In the genomic region with DNA sequence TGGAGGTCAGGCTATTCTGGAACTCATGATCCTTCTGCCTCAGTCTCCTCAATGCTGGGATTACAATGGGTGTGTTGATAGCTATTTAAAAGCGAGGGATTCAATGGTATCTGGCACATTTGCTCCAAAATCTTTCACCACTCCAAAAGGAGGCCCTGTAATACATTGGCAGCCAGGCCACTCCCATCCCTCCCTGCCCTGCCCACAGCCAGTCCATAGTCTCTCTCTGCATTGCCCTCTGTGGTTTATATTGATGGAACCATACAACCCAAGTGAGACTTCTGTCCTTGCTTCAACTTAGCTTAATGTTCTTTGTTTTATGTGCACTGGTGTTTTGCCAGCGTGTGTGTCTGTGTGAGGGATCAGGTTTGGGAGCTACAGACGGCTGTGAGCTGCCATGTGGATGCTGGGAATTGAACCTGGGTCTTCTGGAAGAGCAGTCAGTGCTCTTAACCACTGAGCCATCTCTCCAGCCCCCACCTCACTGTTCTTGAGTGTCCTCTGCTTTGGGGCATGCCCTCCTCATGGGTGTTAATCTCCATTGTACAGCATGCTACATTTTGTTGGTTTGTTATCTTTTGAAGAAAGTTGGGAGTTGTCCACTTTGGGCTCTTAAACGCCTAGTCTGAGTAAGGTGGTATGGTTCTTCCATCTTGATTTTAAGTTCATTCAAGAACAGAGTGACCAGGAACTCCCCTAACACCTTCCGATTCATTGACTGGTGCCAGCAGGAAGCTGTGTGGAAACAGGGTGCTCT, we compare ENCODE assay signal across 24 mouse cellular contexts. TPM values are rescaled to one million over a fixed set of nuclear protein-coding genes. Genes with fewer than 3 reads are reported as not detected.
DNase-seq lines count a peak whose midpoint lies in the region; ATAC-seq and TF ChIP-seq lines count a peak whose summit lies in the region.
"Had no signal": no experiment of that assay in that cellular context is flagged by ENCODE, and none has a peak within 500 bp of the region (broad histone marks: within the 10 kb centered on the region; RNA-seq: fewer than 3 reads in every experiment).

No protein-coding gene starts in this region.

- H3K4me1 ChIP-seq in heart, embryonic 11.5 days (ENCODE audit: control insufficient read depth, insufficient read depth, low read length), result 0 out of 2 replicates have a peak, but pooled peaks cover 2% of the 10 kb centered on the region
- peaks cover 21 to 55% of the 10 kb centered on the region in 2 experiments for H3K4me1 ChIP-seq in liver, embryonic 14.5 days (replicated peaks; ENCODE audit: control insufficient read depth in 2 of 2, insufficient read depth in 2 of 2, low read length in 1 of 2)
- H3K4me1 ChIP-seq: forebrain, embryonic 12.5 days; hindbrain, embryonic 13.5 days had no signal

- no peak overlapping the region for H3K27ac ChIP-seq in heart, embryonic 11.5 days (ENCODE audit: low read depth, low read length)
- H3K27ac ChIP-seq in liver, embryonic 14.5 days, result peak overlapping the region; percentile 47
- H3K27ac ChIP-seq: embryonic facial prominence, embryonic 10.5 days; forebrain, embryonic 12.5 days; heart, adult 2 months; hindbrain, embryonic 13.5 days; hindbrain, postnatal 0 days had no signal

- H3K4me3 ChIP-seq in heart, embryonic 11.5 days (ENCODE audit: low read depth, low read length), result no peak overlapping the region
- peak overlapping the region; percentile 15 to 37 for H3K4me3 ChIP-seq in liver, embryonic 14.5 days (ENCODE audit: insufficient read depth in 1 of 2, low read depth in 2 of 2, low read length in 2 of 2)
- H3K4me3 ChIP-seq: embryonic facial prominence, embryonic 10.5 days; forebrain, embryonic 12.5 days; heart, adult 2 months; hindbrain, embryonic 13.5 days had no signal

- intact Hi-C loops in heart, postnatal 36 days (cut with DNase I), result no loop called here

- H3K9me3 ChIP-seq in heart, embryonic 11.5 days (replicated peaks; ENCODE audit: control insufficient read depth, low read length), result no peaks in the 10 kb centered on the region
- H3K9me3 ChIP-seq in liver, embryonic 14.5 days (ENCODE audit: control insufficient read depth, low read length), result no peaks in the 10 kb centered on the region
- H3K9me3 ChIP-seq: embryonic facial prominence, embryonic 10.5 days; forebrain, embryonic 12.5 days; hindbrain, embryonic 13.5 days had no signal

- no peaks in the 10 kb centered on the region for H3K36me3 ChIP-seq in heart, embryonic 11.5 days (ENCODE audit: control insufficient read depth, insufficient read depth, low read length)
- no peaks in the 10 kb centered on the region; the same call in 1 of the 2 replicates for H3K36me3 ChIP-seq in liver, embryonic 14.5 days (replicated peaks; ENCODE audit: control insufficient read depth, insufficient read depth, low read depth)
- H3K36me3 ChIP-seq: embryonic facial prominence, embryonic 10.5 days; forebrain, embryonic 12.5 days; hindbrain, embryonic 13.5 days had no signal

- 75% methylated on average over 5 of the region's 5 CpGs for WGBS in heart, embryonic 11.5 days (ENCODE audit: insufficient replicate concordance)
- 45% methylated on average over 5 of the region's 5 CpGs for WGBS in liver, embryonic 14.5 days (ENCODE audit: insufficient replicate concordance)

- no peak for TF ChIP-seq CTCF in liver, embryonic 14.5 days (IDR thresholded peaks at IDR 0.05; ENCODE audit: low read depth)

- no peak for ATAC-seq in heart, embryonic 11.5 days (replicated peaks; ENCODE audit: insufficient number of reproducible peaks, low FRiP score, low TSS enrichment)
- ATAC-seq in liver, embryonic 14.5 days (ENCODE audit: insufficient read depth), result peak; percentile 47
- peak; percentile 55; the same call in 1 of the 2 replicates for ATAC-seq in megakaryocyte-erythroid progenitor cell, adult 5-6 weeks (replicated peaks; ENCODE audit: low FRiP score, low TSS enrichment, poor library complexity, severe bottlenecking)
- ATAC-seq: activated CD4-positive, CD25-positive, alpha-beta regulatory T cell, adult 4 months; forebrain, embryonic 16.5 days; hindbrain, postnatal 0 days; Patski had no signal

- peak; percentile 38 for TF ChIP-seq EP300 in liver, embryonic 14.5 days (IDR thresholded peaks at IDR 0.05; ENCODE audit: low read depth)

- H3K27me3 ChIP-seq in heart, embryonic 11.5 days (ENCODE audit: control insufficient read depth, insufficient read depth, low read length), result 0 out of 2 replicates have a peak, but pooled peaks cover 2% of the 10 kb centered on the region
- H3K27me3 ChIP-seq in liver, embryonic 14.5 days (ENCODE audit: control insufficient read depth, insufficient read depth, low read length), result no peaks in the 10 kb centered on the region
- H3K27me3 ChIP-seq: forebrain, embryonic 12.5 days; Patski had no signal

- no peak for DNase-seq in heart, postnatal 36 days
- DNase-seq in liver, result peak; percentile 62
- no peak for DNase-seq in liver, embryonic 14.5 days (ENCODE audit: low read depth in 3 of 3, low spot score in 3 of 3)
- no peak for DNase-seq in right cerebral cortex, adult 2 months (ENCODE audit: low spot score in 2 of 2)
- DNase-seq in cerebellum, postnatal 36 days, result no peak
- DNase-seq in layer of hippocampus, adult 9-11 months, result no peak
- DNase-seq: adrenal gland, postnatal 14 days; cerebellum, adult 18-20 months; cerebellum, adult 9-11 months; gastrocnemius, postnatal 14 days; heart, adult 2 months; heart, postnatal 10 days had no signal

- no peak overlapping the region for H3K9ac ChIP-seq in heart, embryonic 11.5 days (ENCODE audit: low read depth, low read length)
- peak overlapping the region; percentile 37 for H3K9ac ChIP-seq in liver, embryonic 14.5 days (replicated peaks)
- H3K9ac ChIP-seq: forebrain, embryonic 12.5 days; hindbrain, embryonic 13.5 days had no signal

- H3K4me2 ChIP-seq in heart, embryonic 11.5 days, result peak overlapping the region; percentile 14; the same call in 1 of the 2 replicates
- peak overlapping the region; percentile 68 for H3K4me2 ChIP-seq in liver, embryonic 14.5 days (ENCODE audit: low read depth)
- H3K4me2 ChIP-seq: forebrain, embryonic 12.5 days; hindbrain, embryonic 13.5 days had no signal

RNA-seq across cellular contexts. Expression of a gene that starts 8.7 kb away (rescaled TPM):
- 2.2 and 2.5 TPM in 2 replicates for polyA plus RNA-seq in heart, embryonic 11.5 days (2014; fragmentation: Nextera tagmentation; extraction: Ambion mirVana)
- 1 to 10 TPM; 5.2 to 5.5 TPM for total RNA-seq in heart, postnatal 36 days (2021)
- 1.0 and 1.1 TPM in 2 replicates for polyA plus RNA-seq in liver, embryonic 14.5 days (2012; rRNA removed)
- polyA plus RNA-seq in liver, embryonic 14.5 days (2014; fragmentation: Nextera tagmentation; extraction: Ambion mirVana), result 1.4 and 1.5 TPM in 2 replicates
- total RNA-seq in megakaryocyte-erythroid progenitor cell, adult 5-6 weeks (2014; fragmentation: Nextera tagmentation), result 1.2 TPM in 1 of 2 replicates, not detected in the other
- 0.15 TPM in 1 of 2 replicates, not detected in the other for total RNA-seq in megakaryocyte-erythroid progenitor cell, adult 5-6 weeks (2017)

RNA-seq across cellular contexts. Expression of a gene that starts 9.5 kb away (rescaled TPM):
- 0.10 and 0.11 TPM in 2 replicates for polyA plus RNA-seq in heart, embryonic 11.5 days (2014; fragmentation: Nextera tagmentation; extraction: Ambion mirVana)
- not detected for total RNA-seq in heart, postnatal 36 days (2021)
- polyA plus RNA-seq in liver, embryonic 14.5 days (2012; rRNA removed), result 0.85 and 0.88 TPM in 2 replicates
- 0.34 and 0.41 TPM in 2 replicates for polyA plus RNA-seq in liver, embryonic 14.5 days (2014; fragmentation: Nextera tagmentation; extraction: Ambion mirVana)
- total RNA-seq in megakaryocyte-erythroid progenitor cell, adult 5-6 weeks (2014; fragmentation: Nextera tagmentation), result 3.3 and 5.6 TPM in 2 replicates
- total RNA-seq in megakaryocyte-erythroid progenitor cell, adult 5-6 weeks (2017), result 5.3 and 7.2 TPM in 2 replicates
- total RNA-seq: adrenal gland, postnatal 14 days; gastrocnemius, adult 18-20 months; gastrocnemius, postnatal 14 days; heart, postnatal 10 days; hindbrain, postnatal 0 days had no signal
- polyA plus RNA-seq: C2C12; embryonic facial prominence, embryonic 10.5 days; forebrain, embryonic 12.5 days; forebrain, embryonic 16.5 days; heart, embryonic 14.5 days; Patski had no signal

RNA-seq across cellular contexts. Expression of a gene that starts 30.6 kb away (rescaled TPM):
- polyA plus RNA-seq in heart, embryonic 11.5 days (2014; fragmentation: Nextera tagmentation; extraction: Ambion mirVana), result 0.06 and 0.11 TPM in 2 replicates
- total RNA-seq in heart, postnatal 36 days (2021), result under 1 TPM; 0.16 to 0.50 TPM
- 0.02 TPM in 1 of 2 replicates, not detected in the other for polyA plus RNA-seq in liver, embryonic 14.5 days (2012; rRNA removed)
- not detected in 2 replicates for polyA plus RNA-seq in liver, embryonic 14.5 days (2014; fragmentation: Nextera tagmentation; extraction: Ambion mirVana)
- total RNA-seq in megakaryocyte-erythroid progenitor cell, adult 5-6 weeks (2014; fragmentation: Nextera tagmentation), result not detected in 2 replicates
- 0.30 and 0.33 TPM in 2 replicates for total RNA-seq in megakaryocyte-erythroid progenitor cell, adult 5-6 weeks (2017)
- polyA plus RNA-seq: forebrain, embryonic 12.5 days had no signal

RNA-seq across cellular contexts. Expression of a gene that starts 40.2 kb away (rescaled TPM):
- 8.5 and 10.1 TPM in 2 replicates for polyA plus RNA-seq in heart, embryonic 11.5 days (2014; fragmentation: Nextera tagmentation; extraction: Ambion mirVana)
- 10 to 100 TPM in 1 of 2 experiments, 1 to 10 TPM in 1; 8.6 to 11.2 TPM for total RNA-seq in heart, postnatal 36 days (2021)
- 5.3 and 6.2 TPM in 2 replicates for polyA plus RNA-seq in liver, embryonic 14.5 days (2012; rRNA removed)
- polyA plus RNA-seq in liver, embryonic 14.5 days (2014; fragmentation: Nextera tagmentation; extraction: Ambion mirVana), result 2.6 and 3.4 TPM in 2 replicates
- 5.9 and 8.0 TPM in 2 replicates for total RNA-seq in megakaryocyte-erythroid progenitor cell, adult 5-6 weeks (2014; fragmentation: Nextera tagmentation)
- 1.8 and 2.2 TPM in 2 replicates for total RNA-seq in megakaryocyte-erythroid progenitor cell, adult 5-6 weeks (2017)

Comparison
In these comparisons a context has a peak if more than half of its experiments do, and no peak if none do; other contexts are left out.
1. RNA of a gene that starts 9.5 kb away (total RNA-seq): 3.3 to 7.2 TPM in megakaryocyte-erythroid progenitor cell, adult 5-6 weeks; not detected in heart, postnatal 36 days; every median in the first group is over 4 times any median in the second.